Mouse (Mus musculus): ENCODE data around the gene Prss34. TPM values are rescaled to one million over a fixed set of nuclear protein-coding genes. Genes with fewer than 3 reads are reported as not detected.

Gene Prss34
- total and polyA plus RNA-seq, 2 experiments from 2014 or later = 0.77 to 1.0 TPM

- ATAC-seq (ENCODE audit: insufficient read depth, low read depth) = no peak
- Histone ChIP-seq H3K4me1 (ENCODE audit: control insufficient read depth, insufficient read depth) (no peaks in the 10 kb centered on the region), H3K36me3 (replicated peaks; ENCODE audit: control insufficient read depth, insufficient read depth, low read length) (no peaks in the 10 kb centered on the region), H3K27ac (ENCODE audit: low read depth) (no peak overlapping the region), H3K27me3 (ENCODE audit: control insufficient read depth, insufficient read depth, low read length) (0 out of 2 replicates have a peak, but pooled peaks cover 4% of the 10 kb centered on the region), H3K4me3 (ENCODE audit: low read depth, low read length) (no peak overlapping the region), H3K9ac (replicated peaks; ENCODE audit: low read depth, low read length) (no peak overlapping the region), H3K9me3 (replicated peaks; ENCODE audit: control insufficient read depth, low read length) (no peaks in the 10 kb centered on the region), H3K4me2 (ENCODE audit: low read depth, low read length) (no peak overlapping the region)
- no peak for TF ChIP-seq EP300 (IDR thresholded peaks at IDR 0.05; ENCODE audit: low read depth)
- WGBS = 80% methylated on average over 6 of the region's 6 CpGs
- no peak for DNase-seq (ENCODE audit: low spot score)
Measured at GRCm38 (mm10) chr17:25340003-25340402, 41.8 kb downstream of the Prss34 start.

GRCm38 (mm10) chr17:25341490-25341889 lies 43.3 kb downstream of the Prss34 start:
- no peak for ATAC-seq (ENCODE audit: insufficient read depth, low read depth)
- no peak overlapping the region for H3K4me3 ChIP-seq (ENCODE audit: low read depth, low read length)
- no peaks in the 10 kb centered on the region for H3K36me3 ChIP-seq (replicated peaks; ENCODE audit: control insufficient read depth, insufficient read depth, low read length)
- H3K9ac ChIP-seq (replicated peaks; ENCODE audit: low read depth, low read length) = no peak overlapping the region
- TF ChIP-seq CTCF (IDR thresholded peaks at IDR 0.05; ENCODE audit: low read depth) = no peak
- no peak for TF ChIP-seq EP300 (IDR thresholded peaks at IDR 0.05; ENCODE audit: low read depth)
- H3K4me1 ChIP-seq (ENCODE audit: control insufficient read depth, insufficient read depth) = no peaks in the 10 kb centered on the region
- H3K9me3 ChIP-seq (replicated peaks; ENCODE audit: control insufficient read depth, low read length) = no peaks in the 10 kb centered on the region
- no peak for DNase-seq (ENCODE audit: low spot score)
- H3K27ac ChIP-seq (ENCODE audit: low read depth) = no peak overlapping the region
- no peaks in the 10 kb centered on the region for H3K27me3 ChIP-seq (ENCODE audit: control insufficient read depth, insufficient read depth, low read length)
- H3K4me2 ChIP-seq (ENCODE audit: low read depth, low read length) = no peak overlapping the region
- 55% methylated on average over 3 of the region's 3 CpGs for WGBS

- TF ChIP-seq CTCF (IDR thresholded peaks at IDR 0.05; ENCODE audit: low read depth) (no peak), EP300 (IDR thresholded peaks at IDR 0.05; ENCODE audit: low read depth) (no peak)
- ATAC-seq (ENCODE audit: insufficient read depth, low read depth) (no peak), DNase-seq (ENCODE audit: low spot score) (no peak)
- Histone ChIP-seq H3K4me1 (ENCODE audit: control insufficient read depth, insufficient read depth) (no peaks in the 10 kb centered on the region), H3K4me2 (ENCODE audit: low read depth, low read length) (no peak within 1 kb of the TSS), H3K9ac (replicated peaks; ENCODE audit: low read depth, low read length) (no peak within 1 kb of the TSS), H3K27ac (ENCODE audit: low read depth) (no peak within 1 kb of the TSS), H3K9me3 (replicated peaks; ENCODE audit: control insufficient read depth, low read length) (no peaks in the 10 kb centered on the region), H3K27me3 (ENCODE audit: control insufficient read depth, insufficient read depth, low read length) (no peaks in the 10 kb centered on the region), H3K36me3 (replicated peaks; ENCODE audit: control insufficient read depth, insufficient read depth, low read length) (no peaks in the 10 kb centered on the region), H3K4me3 (ENCODE audit: low read depth, low read length) (no peak within 1 kb of the TSS)
- 72% methylated on average over 4 of the region's 4 CpGs for WGBS
Measured at GRCm38 (mm10) chr17:25345462-25345861, 47.3 kb downstream of the Prss34 start, which contains the start of gene Tpsab1. Tpsab1 (minus strand) TSS chr17:25345562.

Other genes with a start within 250 kb of the Prss34 start
- 53.8 and 56.4 TPM in 2 replicates for gene Tmem204, start 214.8 kb upstream of the Prss34 start, total RNA-seq (2014; rRNA removed; ENCODE audit: low replicate concordance)
- gene Tmem204, start 214.8 kb upstream of the Prss34 start, polyA plus RNA-seq (2015; fragmentation: Nextera tagmentation; extraction: Ambion mirVana) = 27.2 and 27.9 TPM in 2 replicates
- 27.9 and 31.4 TPM in 2 replicates for gene Telo2, start 182.4 kb upstream of the Prss34 start, total RNA-seq (2014; rRNA removed; ENCODE audit: low replicate concordance)
- 13.2 and 15.3 TPM in 2 replicates for gene Telo2, start 182.4 kb upstream of the Prss34 start, polyA plus RNA-seq (2015; fragmentation: Nextera tagmentation; extraction: Ambion mirVana)
- gene Ptx4, start 177.6 kb upstream of the Prss34 start, total RNA-seq (2014; rRNA removed; ENCODE audit: low replicate concordance) = 0.12 TPM in 1 of 2 replicates, not detected in the other
- gene Ptx4, start 177.6 kb upstream of the Prss34 start, polyA plus RNA-seq (2015; fragmentation: Nextera tagmentation; extraction: Ambion mirVana) = 0.22 TPM in 2 replicates
- gene Clcn7, start 165.0 kb upstream of the Prss34 start, total RNA-seq (2014; rRNA removed; ENCODE audit: low replicate concordance) = 15.4 and 20.3 TPM in 2 replicates
- 12.6 and 12.8 TPM in 2 replicates for gene Clcn7, start 165.0 kb upstream of the Prss34 start, polyA plus RNA-seq (2015; fragmentation: Nextera tagmentation; extraction: Ambion mirVana)
- gene Ccdc154, start 135.9 kb upstream of the Prss34 start, total RNA-seq (2014; rRNA removed; ENCODE audit: low replicate concordance) = not detected in 2 replicates
- gene Ccdc154, start 135.9 kb upstream of the Prss34 start, polyA plus RNA-seq (2015; fragmentation: Nextera tagmentation; extraction: Ambion mirVana) = not detected in 2 replicates
- not detected in 2 replicates for gene Gm38655, start 122.9 kb upstream of the Prss34 start, total RNA-seq (2014; rRNA removed; ENCODE audit: low replicate concordance)
- not detected in 2 replicates for gene Gm38655, start 122.9 kb upstream of the Prss34 start, polyA plus RNA-seq (2015; fragmentation: Nextera tagmentation; extraction: Ambion mirVana)
- 15.3 and 17.3 TPM in 2 replicates for gene BC003965, start 113.8 kb upstream of the Prss34 start, total RNA-seq (2014; rRNA removed; ENCODE audit: low replicate concordance)
- 24.6 and 26.5 TPM in 2 replicates for gene BC003965, start 113.8 kb upstream of the Prss34 start, polyA plus RNA-seq (2015; fragmentation: Nextera tagmentation; extraction: Ambion mirVana)
- gene Unkl, start 110.0 kb upstream of the Prss34 start, total RNA-seq (2014; rRNA removed; ENCODE audit: low replicate concordance) = 3.2 and 4.8 TPM in 2 replicates
- gene Unkl, start 110.0 kb upstream of the Prss34 start, polyA plus RNA-seq (2015; fragmentation: Nextera tagmentation; extraction: Ambion mirVana) = 2.8 and 3.0 TPM in 2 replicates
- 20.4 and 24.2 TPM in 2 replicates for gene Gnptg, start 58.3 kb upstream of the Prss34 start, total RNA-seq (2014; rRNA removed; ENCODE audit: low replicate concordance)
- gene Gnptg, start 58.3 kb upstream of the Prss34 start, polyA plus RNA-seq (2015; fragmentation: Nextera tagmentation; extraction: Ambion mirVana) = 21.0 and 22.7 TPM in 2 replicates
- 31.2 and 32.4 TPM in 2 replicates for gene Tsr3, start 58.2 kb upstream of the Prss34 start, total RNA-seq (2014; rRNA removed; ENCODE audit: low replicate concordance)
- 23.4 and 24.3 TPM in 2 replicates for gene Tsr3, start 58.2 kb upstream of the Prss34 start, polyA plus RNA-seq (2015; fragmentation: Nextera tagmentation; extraction: Ambion mirVana)
- gene Baiap3, start 42.0 kb upstream of the Prss34 start, total RNA-seq (2014; rRNA removed; ENCODE audit: low replicate concordance) = 2.1 TPM in 1 of 2 replicates, not detected in the other
- gene Baiap3, start 42.0 kb upstream of the Prss34 start, polyA plus RNA-seq (2015; fragmentation: Nextera tagmentation; extraction: Ambion mirVana) = 0.12 and 0.22 TPM in 2 replicates
- 293 and 343 TPM in 2 replicates for gene Ube2i, start 23.8 kb upstream of the Prss34 start, total RNA-seq (2014; rRNA removed; ENCODE audit: low replicate concordance)
- 253 and 259 TPM in 2 replicates for gene Ube2i, start 23.8 kb upstream of the Prss34 start, polyA plus RNA-seq (2015; fragmentation: Nextera tagmentation; extraction: Ambion mirVana)
- gene Prss28, start 10.3 kb downstream of the Prss34 start, total RNA-seq (2014; rRNA removed; ENCODE audit: low replicate concordance) = not detected in 2 replicates
- gene Prss28, start 10.3 kb downstream of the Prss34 start, polyA plus RNA-seq (2015; fragmentation: Nextera tagmentation; extraction: Ambion mirVana) = not detected in 2 replicates
- not detected in 2 replicates for gene Prss29, start 20.3 kb downstream of the Prss34 start, total RNA-seq (2014; rRNA removed; ENCODE audit: low replicate concordance)
- gene Prss29, start 20.3 kb downstream of the Prss34 start, polyA plus RNA-seq (2015; fragmentation: Nextera tagmentation; extraction: Ambion mirVana) = not detected in 2 replicates
- gene Tpsab1, start 47.2 kb downstream of the Prss34 start, total RNA-seq (2014; rRNA removed; ENCODE audit: low replicate concordance) = 0.23 and 5.3 TPM in 2 replicates
- 0.80 and 1.2 TPM in 2 replicates for gene Tpsab1, start 47.2 kb downstream of the Prss34 start, polyA plus RNA-seq (2015; fragmentation: Nextera tagmentation; extraction: Ambion mirVana)
- 15.2 and 28.1 TPM in 2 replicates for gene Tpsb2, start 67.9 kb downstream of the Prss34 start, total RNA-seq (2014; rRNA removed; ENCODE audit: low replicate concordance)
- 26.2 and 35.5 TPM in 2 replicates for gene Tpsb2, start 67.9 kb downstream of the Prss34 start, polyA plus RNA-seq (2015; fragmentation: Nextera tagmentation; extraction: Ambion mirVana)
- gene Tpsg1, start 70.9 kb downstream of the Prss34 start, total RNA-seq (2014; rRNA removed; ENCODE audit: low replicate concordance) = not detected in 2 replicates
- 0.33 and 0.56 TPM in 2 replicates for gene Tpsg1, start 70.9 kb downstream of the Prss34 start, polyA plus RNA-seq (2015; fragmentation: Nextera tagmentation; extraction: Ambion mirVana)
- gene Cacna1h, start 135.4 kb downstream of the Prss34 start, total RNA-seq (2014; rRNA removed; ENCODE audit: low replicate concordance) = 39.2 and 65.9 TPM in 2 replicates
- gene Cacna1h, start 135.4 kb downstream of the Prss34 start, polyA plus RNA-seq (2015; fragmentation: Nextera tagmentation; extraction: Ambion mirVana) = 3.1 and 3.4 TPM in 2 replicates
- gene Tekt4, start 156.2 kb downstream of the Prss34 start, total RNA-seq (2014; rRNA removed; ENCODE audit: low replicate concordance) = 1.3 TPM in 1 of 2 replicates, not detected in the other
- 0.23 and 1.1 TPM in 2 replicates for gene Tekt4, start 156.2 kb downstream of the Prss34 start, polyA plus RNA-seq (2015; fragmentation: Nextera tagmentation; extraction: Ambion mirVana)
- gene Sstr5, start 198.9 kb downstream of the Prss34 start, total RNA-seq (2014; rRNA removed; ENCODE audit: low replicate concordance) = 0.12 TPM in 1 of 2 replicates, not detected in the other
- not detected in 2 replicates for gene Sstr5, start 198.9 kb downstream of the Prss34 start, polyA plus RNA-seq (2015; fragmentation: Nextera tagmentation; extraction: Ambion mirVana)

Data from heart, postnatal 0 days (tissue).